Mouse (Mus musculus) thymus, adult 2 months (tissue): ENCODE results near the gene Rbm4. TPM values are rescaled to one million over a fixed set of nuclear protein-coding genes. Genes with fewer than 3 reads are reported as not detected.

Source experiments
- DNase-seq: peaks from one replicate; pipeline ENCODE4 v3.0.0; 2021
- H3K27ac ChIP-seq: fragments of 200-500 bp; 2 replicates; pipeline ENCODE4 v1.5.1; 2012; ENCODE audit warnings: low read length, control low read depth; ENCODE audit not compliant: control insufficient read depth, insufficient read depth
- H3K27me3 ChIP-seq: fragments of 200-500 bp; 2 replicates; pipeline ENCODE4 v1.6.1; 2012; ENCODE audit warnings: mild to moderate bottlenecking, low read length, moderate library complexity, mixed read lengths; ENCODE audit not compliant: control insufficient read depth, insufficient read depth
- H3K36me3 ChIP-seq: fragments of 200-500 bp; 2 replicates; pipeline ENCODE4 v1.6.1; 2012; ENCODE audit warnings: mild to moderate bottlenecking, low read length, moderate library complexity; ENCODE audit not compliant: control insufficient read depth, insufficient read depth
- H3K4me1 ChIP-seq: fragments of 200-500 bp; replicated peaks from 2 replicates; pipeline ENCODE4 v1.6.1; 2012; ENCODE audit warnings: low read length; ENCODE audit not compliant: control insufficient read depth, insufficient read depth
- H3K4me3 ChIP-seq: fragments of 200-500 bp; 2 replicates; pipeline ENCODE4 v1.5.1; 2012; ENCODE audit warnings: mild to moderate bottlenecking, low read length, control low read depth, moderate library complexity; ENCODE audit not compliant: control insufficient read depth, insufficient read depth
- CTCF ChIP-seq: fragments of 200-500 bp; IDR thresholded peaks from 2 replicates; pipeline ENCODE4 v1.5.1; 2012; ENCODE audit warnings: mild to moderate bottlenecking, control low read depth, low read length, moderate library complexity, borderline replicate concordance; ENCODE audit not compliant: control insufficient read depth, poor library complexity, insufficient read depth; ENCODE audit errors: extremely low read depth
- POLR2A ChIP-seq: fragments of 200-500 bp; IDR thresholded peaks from 2 replicates; pipeline ENCODE4 v1.6.1; 2012; ENCODE audit warnings: mild to moderate bottlenecking, low read length, control low read depth, moderate library complexity; ENCODE audit not compliant: control insufficient read depth, poor library complexity, insufficient read depth; ENCODE audit errors: extremely low read depth
- WGBS: fragments of 180-500 bp; shearing (Covaris S2); methylation state at CpG from one replicate; pipeline ENCODE4 v1.1.7; 2018; 5-methylcytosine and 5-hydroxymethylcytosine counted together
- polyA plus RNA-seq: library from polyadenylated mRNA; depleted of rRNA; stranded (reverse); fragments of >200 nt; gene quantifications from 2 replicates; pipeline ENCODE4 v1.2.3, GENCODE M21; 2012

Rbm4 gene
- polyA plus RNA-seq, 1 experiment = 130 TPM

- H3K27ac ChIP-seq = peak overlapping the region; percentile 60
- TF ChIP-seq CTCF = no peak
- TF ChIP-seq POLR2A = no peak
- no peak for DNase-seq
- peak overlapping the region; percentile 65 for H3K4me3 ChIP-seq
- no peaks in the 10 kb centered on the region for H3K27me3 ChIP-seq
- 2% methylated on average over 12 of the region's 12 CpGs for WGBS
- H3K36me3 ChIP-seq = no peaks in the 10 kb centered on the region
- H3K4me1 ChIP-seq = peaks cover 3% of the 10 kb centered on the region
These were observed 18.2 kb upstream of the Rbm4 start for GRCm38 (mm10) chr19:4811909-4812242.

- WGBS = under 1% methylated on average over 83 of the region's 83 CpGs
- peak; percentile 96 for DNase-seq
- Histone ChIP-seq H3K36me3 (no peaks in the 10 kb centered on the region), H3K27ac (peak within 1 kb of the TSS; percentile 60), H3K4me1 (peaks cover 3% of the 10 kb centered on the region), H3K4me3 (peak within 1 kb of the TSS; percentile 65), H3K27me3 (no peaks in the 10 kb centered on the region)
- TF ChIP-seq POLR2A (peak; percentile 98), CTCF (peak; percentile 53; the same call in 1 of the 2 replicates)
These were observed 17.6 kb upstream of the Rbm4 start, which contains the start of the genes Gm21992 and Rbm14 for GRCm38 (mm10) chr19:4811063-4811908. Gm21992 (minus strand) TSS chr19:4811612. Rbm14 (minus strand) TSS chr19:4811634.

GRCm38 (mm10) chr19:4810746-4811062 is 17.0 kb upstream of the Rbm4 start:
- no peaks in the 10 kb centered on the region for H3K36me3 ChIP-seq
- DNase-seq = no peak
- TF ChIP-seq POLR2A (no peak), CTCF (no peak)
- H3K27ac ChIP-seq = no peak overlapping the region
- H3K4me1 ChIP-seq = peaks cover 3% of the 10 kb centered on the region
- 1% methylated on average over 17 of the region's 17 CpGs for WGBS
- H3K27me3 ChIP-seq = no peaks in the 10 kb centered on the region
- H3K4me3 ChIP-seq = peak overlapping the region; percentile 58

- peak; percentile 8 for DNase-seq
- no peak for TF ChIP-seq CTCF
- TF ChIP-seq POLR2A = no peak
- no peaks in the 10 kb centered on the region for H3K27me3 ChIP-seq
- H3K27ac ChIP-seq = no peak overlapping the region
- H3K36me3 ChIP-seq = no peaks in the 10 kb centered on the region
- H3K4me3 ChIP-seq = peak overlapping the region; percentile 58
- peaks cover 3% of the 10 kb centered on the region for H3K4me1 ChIP-seq
- WGBS = under 1% methylated on average over 14 of the region's 14 CpGs
These were observed 16.6 kb upstream of the Rbm4 start for GRCm38 (mm10) chr19:4810309-4810708.

- H3K36me3 ChIP-seq = peaks cover 48% of the 10 kb centered on the region
- H3K4me3 ChIP-seq = no peak overlapping the region
- no peak for DNase-seq
- WGBS = 94% methylated on average over 10 of the region's 10 CpGs
- H3K27me3 ChIP-seq = no peaks in the 10 kb centered on the region
- no peak overlapping the region for H3K27ac ChIP-seq
- TF ChIP-seq POLR2A (no peak), CTCF (no peak)
- no peaks in the 10 kb centered on the region for H3K4me1 ChIP-seq
These were observed 9.6 kb upstream of the Rbm4 start for GRCm38 (mm10) chr19:4803283-4803682.

GRCm38 (mm10) chr19:4802691-4803091 is 9.0 kb upstream of the Rbm4 start:
- H3K27me3 ChIP-seq = no peaks in the 10 kb centered on the region
- TF ChIP-seq CTCF (no peak), POLR2A (no peak)
- over 99% methylated on average over 7 of the region's 7 CpGs for WGBS

More at GRCm38 (mm10) chr19:4802691-4803091, 9.0 kb upstream of the Rbm4 start:
- Histone ChIP-seq H3K4me3 (no peak overlapping the region), H3K27ac (no peak overlapping the region), H3K36me3 (peaks cover 48% of the 10 kb centered on the region), H3K4me1 (no peaks in the 10 kb centered on the region)
- DNase-seq = no peak
